Mouse (Mus musculus): ENCODE measurements around the gene Cd19.
A peak's percentile ranks its signal among the peaks of the same experiment; 100 is the strongest.

Gene Cd19

GRCm38 (mm10) chr7:126414725-126415124 is at the start of gene Cd19:
TSS of gene Cd19 (minus strand) at chr7:126414889.
- DNase-seq, result no peak

DNA sequence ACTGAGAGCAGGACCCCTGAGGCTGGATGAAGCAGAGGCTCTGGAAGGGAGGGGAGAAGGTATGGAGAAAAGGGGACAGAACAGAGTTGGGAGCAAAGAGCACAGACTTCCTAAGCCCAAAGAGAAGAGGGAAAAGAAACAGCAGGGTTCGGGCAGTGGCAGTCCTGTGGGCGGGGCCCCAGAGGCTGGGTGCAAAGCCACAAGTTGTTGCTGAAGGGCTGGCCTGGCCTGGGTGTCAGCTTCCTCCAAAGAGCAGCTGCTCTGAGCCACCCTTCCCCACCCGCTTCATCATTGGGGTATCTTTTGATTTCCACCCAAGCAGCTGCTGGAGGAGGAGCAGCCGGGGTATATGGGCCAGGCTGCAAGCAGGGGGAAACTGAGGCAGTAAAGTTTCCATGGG is 49.4 kb upstream of the Cd19 start:
- DNase-seq, result no peak

- no peak for DNase-seq
Observed at GRCm38 (mm10) chr7:126463547-126463946, 48.9 kb upstream of the Cd19 start.

DNA sequence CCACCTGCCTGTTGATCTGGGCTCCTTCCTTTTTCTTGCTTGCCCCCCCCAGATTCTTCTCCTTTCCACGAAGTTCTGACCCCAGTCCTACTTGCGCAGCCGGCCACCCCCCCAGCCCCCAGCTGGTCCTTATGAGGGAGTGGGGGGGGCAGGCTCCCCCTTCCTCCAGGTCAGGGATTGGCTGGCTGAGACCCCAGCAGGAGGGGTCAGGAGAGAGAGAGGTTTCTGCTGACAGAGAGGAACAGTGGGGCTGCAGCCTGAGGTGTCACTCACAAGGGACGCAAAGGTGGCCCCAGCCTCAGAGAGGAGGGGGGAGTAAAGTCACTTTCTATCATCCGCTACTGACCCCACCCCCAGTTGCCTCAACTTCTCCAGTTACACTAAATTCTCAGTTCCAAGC is 48.3 kb upstream of the Cd19 start, which contains the start of gene Atp2a1:
TSS of gene Atp2a1 (minus strand) at position 105 of the 400 bp plus-strand sequence.
- no peak for DNase-seq

DNA sequence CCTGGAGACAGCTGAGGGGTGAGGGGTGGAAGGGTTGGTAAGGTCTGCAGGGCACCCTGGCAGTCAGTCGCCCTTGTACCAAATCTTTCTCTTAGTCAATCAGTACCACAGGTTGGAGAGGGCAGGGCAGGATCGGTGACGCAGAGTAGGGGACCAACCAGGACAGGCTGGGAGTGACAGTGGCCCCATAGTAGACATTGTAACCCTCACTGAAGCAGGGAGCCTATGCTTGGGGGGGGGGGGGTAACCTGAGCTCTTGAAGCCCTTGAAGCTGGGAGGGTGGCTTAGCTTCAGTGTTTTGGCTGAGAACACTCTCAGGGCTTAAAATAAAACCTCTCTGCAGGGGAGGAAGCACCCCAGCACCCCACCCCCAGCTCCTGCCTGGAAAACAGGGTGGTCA is 46.9 kb upstream of the Cd19 start:
- no peak for DNase-seq

DNA sequence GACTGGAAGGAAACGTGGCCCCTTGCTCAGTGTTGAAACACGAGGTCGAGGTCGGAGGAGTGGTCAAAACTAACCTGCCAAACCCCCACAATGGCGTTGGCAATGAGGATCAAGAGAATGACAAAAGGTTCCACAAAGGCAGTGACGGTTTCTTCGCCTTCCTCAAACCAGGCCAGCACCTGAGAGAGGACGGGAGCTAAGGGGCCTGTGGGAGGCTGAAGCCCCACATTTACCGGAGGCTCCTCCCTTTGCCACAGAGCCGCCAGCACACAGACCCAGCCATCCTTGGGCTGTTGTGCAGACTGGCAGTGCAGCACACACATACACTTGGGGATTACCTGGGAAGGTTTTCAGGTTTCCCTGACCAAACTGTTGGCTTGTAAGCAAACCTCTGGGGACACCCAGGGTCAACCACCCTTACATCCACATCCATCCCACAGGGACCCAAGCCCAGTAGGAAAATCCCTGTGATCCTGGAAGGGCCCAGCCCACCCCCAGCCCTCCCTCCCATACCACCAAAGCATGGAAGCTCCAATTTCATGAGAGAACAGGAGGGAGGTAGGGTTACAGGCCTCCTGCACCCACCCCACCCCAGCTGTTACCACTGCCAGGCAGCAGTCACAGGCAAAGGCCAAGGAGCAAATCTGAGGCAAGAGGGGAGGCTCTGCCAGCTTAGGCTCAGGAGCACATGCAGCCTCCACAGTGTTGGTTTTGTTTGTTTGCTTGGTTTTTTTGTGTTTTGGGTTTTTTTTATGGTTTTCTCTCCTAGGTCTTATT is 46.1 kb upstream of the Cd19 start:
- DNase-seq, result no peak

DNA sequence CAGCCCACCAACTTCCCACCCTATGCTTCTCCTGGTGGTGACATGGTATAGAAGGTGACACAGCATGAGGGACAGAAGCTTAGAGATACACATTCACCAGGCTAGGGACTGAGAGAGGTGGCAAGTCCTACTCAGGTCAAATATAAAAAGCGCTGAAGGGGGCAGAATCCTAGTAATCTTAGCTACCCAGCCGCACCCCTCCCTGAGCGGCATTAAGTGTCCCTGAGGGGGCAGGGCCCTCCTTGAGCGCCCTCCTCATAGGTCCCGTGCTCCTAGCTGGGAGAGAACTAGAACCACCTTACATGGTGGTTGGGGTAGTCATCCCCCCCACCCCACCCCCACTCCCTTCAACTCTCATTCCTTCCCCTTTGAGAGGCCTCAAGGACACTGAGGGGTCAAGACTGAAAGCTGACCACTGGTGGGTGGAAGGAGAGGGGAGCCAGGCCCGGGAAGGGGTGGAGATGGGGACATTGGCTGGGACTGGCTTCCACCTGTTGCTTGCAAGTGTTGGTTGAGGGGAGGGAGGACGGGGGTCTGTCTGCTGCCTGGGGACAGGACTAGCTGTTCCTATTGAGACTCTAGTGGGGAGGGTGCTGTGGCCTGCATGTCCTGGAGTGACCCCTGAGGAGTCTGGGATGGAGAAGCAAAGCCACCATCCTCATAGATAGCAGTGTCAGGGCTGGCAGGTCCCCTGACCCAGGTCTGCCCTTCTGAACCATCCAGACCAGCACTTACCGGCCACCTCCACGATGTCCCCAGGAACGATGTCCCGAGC is 44.3 kb upstream of the Cd19 start:
- DNase-seq, result no peak

DNA sequence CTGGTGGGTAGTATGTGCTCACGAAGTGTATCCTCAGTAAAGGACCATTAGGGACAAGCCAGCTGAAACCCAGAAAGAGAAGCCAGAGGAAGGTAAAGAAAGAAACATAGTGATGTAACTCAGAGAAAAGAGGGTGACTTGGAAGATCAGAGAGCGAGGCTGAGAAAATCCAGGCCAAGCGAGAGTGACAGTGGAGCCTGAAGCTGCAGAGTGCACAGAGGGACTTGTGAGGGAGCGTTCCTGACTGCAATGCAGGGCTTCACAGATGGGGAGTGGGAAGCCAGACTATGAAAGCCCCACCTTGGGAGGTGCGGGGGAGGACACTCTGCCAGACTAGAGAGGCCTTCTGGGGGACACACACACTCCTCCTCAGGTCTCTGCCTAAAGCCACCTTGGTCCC is 43.5 kb upstream of the Cd19 start:
- no peak for DNase-seq

DNA sequence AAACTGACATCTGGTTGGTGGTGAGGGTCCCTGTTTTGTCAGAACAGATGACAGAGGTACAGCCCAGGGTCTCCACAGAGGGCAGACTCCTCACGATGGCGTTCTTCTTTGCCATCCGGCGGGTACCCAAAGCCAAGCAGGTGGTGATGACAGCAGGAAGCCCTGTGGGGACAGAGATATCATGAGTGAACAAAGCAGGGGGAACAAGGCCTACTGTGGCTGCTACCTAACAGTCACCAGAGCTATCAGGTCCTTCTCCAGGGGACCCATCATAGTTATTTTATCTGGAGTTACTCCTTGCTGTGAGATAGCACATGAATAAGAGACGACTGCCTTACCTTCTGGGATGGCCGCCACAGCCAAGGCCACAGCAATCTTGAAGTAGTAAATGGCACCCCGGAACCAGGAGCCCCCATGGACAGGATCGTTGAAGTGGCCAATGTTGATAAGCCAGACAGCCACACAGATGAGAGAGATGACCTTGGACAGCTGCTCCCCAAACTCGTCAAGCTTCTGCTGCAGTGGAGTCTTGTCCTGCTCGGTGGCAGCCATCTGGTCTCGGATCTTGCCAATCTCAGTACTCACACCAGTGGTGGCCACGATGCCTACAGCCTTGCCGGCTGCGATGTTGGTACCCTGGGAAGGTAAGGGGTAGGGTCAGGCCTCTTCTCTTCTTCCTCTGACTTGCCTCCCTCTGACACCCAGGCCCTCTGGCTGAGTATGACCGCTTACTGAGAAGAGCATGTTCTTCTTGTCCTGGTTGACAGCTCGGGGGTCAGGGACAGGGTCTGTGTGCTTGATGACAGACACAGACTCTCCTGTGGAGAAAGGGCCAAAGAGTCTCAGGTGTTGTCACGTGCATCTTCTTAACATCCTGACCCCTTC is 41.9 kb upstream of the Cd19 start:
- no peak for DNase-seq

DNA sequence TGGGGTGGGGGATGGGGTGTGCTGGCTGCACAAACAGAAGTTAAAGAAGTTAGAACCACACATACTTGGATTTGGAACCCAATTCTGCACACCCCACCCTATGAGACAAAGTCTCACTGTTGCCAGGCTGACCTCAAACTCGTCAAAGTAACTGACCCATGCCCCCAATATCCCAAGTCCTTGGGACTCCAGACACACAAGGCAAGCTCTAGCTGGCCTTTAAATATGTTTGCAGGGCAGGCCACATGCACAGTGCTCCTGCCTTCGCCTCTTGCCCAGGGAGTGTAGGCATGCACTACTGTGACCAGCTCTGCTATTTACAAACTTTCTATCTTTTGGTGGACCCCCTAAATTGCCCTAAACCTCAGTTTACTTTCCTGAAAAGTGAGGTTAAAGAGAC is 40.6 kb upstream of the Cd19 start:
- no peak for DNase-seq

DNA sequence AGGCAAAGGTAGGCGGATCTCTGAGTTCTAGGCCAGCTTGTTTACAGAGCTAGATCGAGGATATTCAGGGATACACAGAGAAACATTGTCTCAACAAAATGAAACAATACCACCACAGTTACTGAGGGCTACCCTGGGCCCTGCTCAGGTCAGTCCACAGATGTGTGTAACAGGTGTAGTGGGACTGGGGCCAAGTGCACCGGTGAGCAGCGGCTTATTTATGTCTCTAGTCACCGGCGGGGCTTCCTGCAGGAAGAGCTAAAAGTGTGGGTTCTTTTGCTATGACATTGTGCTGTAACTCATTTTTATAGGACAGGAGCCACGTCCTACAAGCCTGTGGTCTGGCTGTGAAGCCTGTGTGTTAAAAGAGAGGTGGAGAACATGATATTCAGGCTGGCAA is 39.2 kb upstream of the Cd19 start:
- no peak for DNase-seq

DNA sequence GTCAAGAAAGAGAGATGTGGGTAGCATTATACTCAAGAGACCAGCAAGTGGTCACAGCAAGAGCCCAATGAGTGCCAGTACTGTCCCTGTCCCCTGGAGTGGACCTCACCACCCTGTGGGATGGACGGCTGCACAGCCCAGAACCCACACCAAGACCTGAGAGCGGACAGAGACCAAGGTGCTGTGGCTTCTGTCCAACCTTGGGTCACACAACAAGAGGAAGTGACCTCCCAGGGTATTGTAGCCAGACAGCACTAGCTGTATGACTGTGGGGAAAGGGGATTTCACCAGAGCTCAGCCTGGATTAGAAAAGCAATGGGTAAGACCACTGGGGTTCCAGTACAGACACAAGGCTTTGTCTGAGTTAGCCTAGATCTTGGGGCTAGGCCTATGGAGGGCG is 37.6 kb upstream of the Cd19 start:
- DNase-seq, result no peak

GRCm38 (mm10) chr7:126450641-126451040 is 36.0 kb upstream of the Cd19 start:
- DNase-seq, result no peak

DNA sequence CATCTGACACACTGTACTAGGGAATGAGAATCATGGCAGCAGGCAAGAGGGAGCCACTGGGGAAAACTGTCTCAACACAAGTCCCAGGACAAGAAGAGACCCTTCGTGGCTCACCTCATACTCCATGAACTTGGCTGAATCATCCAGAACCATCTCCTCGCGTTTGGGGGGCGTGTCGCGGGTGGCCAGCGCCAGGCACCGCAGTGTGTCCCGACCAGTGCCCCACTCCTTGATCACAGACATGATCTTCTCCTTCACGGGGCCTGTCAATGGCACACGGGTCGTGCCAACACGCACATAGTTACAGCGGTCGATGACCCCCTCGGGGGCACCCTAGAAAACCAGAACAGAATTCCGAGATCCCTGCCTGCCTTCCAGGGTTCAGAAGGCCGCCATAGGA is 35.3 kb upstream of the Cd19 start:
- no peak for DNase-seq

- DNase-seq, result no peak
Observed at GRCm38 (mm10) chr7:126448481-126448880, 33.8 kb upstream of the Cd19 start.

DNA sequence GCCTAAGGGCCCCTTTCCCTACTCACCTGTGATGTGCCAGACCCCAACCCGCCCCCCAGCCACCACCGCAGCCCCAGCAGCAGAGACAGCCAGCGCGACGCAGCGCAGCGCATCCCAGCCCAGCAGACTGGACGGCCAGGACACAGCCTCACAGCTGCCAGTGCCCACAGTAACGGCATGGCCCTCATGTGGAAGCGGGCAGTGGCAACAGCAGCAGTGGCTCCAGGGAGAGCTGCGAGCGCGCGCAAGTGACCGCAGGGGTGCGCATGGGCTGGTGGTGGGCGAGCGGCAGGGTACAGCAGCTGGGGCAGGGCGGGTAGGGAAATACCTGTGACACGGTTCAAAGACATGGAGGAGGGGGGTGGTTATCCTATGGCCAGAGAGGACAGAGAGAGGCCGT is 31.5 kb upstream of the Cd19 start:
- DNase-seq, result no peak

DNA sequence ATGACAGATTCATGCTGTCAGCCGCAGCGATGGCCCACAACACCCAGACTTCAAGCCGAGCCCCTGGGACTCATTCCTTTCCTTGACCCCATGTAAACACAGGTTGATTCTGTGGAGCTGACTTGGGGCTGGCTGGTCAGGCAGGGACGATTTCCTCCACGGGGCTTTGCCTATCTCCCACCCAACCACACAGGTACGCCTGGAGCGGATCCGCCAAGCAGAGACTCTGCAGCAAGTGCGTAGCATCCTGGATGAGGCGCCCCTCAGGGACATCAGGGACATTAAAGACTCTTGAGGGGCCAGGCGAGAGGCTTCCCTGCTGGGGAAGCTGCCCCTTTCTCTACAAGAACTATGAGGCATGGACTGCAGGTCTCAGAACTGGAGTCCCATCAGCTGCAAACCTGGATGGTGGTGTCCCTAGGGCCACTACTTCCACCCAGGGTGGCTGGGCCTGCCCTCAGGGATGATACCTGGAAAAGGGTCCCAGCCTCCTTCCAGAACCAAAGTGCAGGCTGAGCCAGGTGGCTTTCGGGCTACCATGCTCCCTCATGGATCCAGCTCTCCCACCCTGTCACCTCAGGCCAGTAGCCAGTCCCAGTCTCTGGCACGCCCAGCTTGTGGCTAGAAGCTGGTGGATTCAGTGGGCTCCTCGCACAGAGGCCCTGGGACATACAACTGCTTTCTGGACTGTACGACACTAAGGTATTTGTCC is 30.6 kb upstream of the Cd19 start:
- no peak for DNase-seq

- DNase-seq, result no peak
Observed at GRCm38 (mm10) chr7:126444536-126444935, 29.8 kb upstream of the Cd19 start.

GRCm38 (mm10) chr7:126443997-126444396 is 29.3 kb upstream of the Cd19 start:
- DNase-seq, result no peak

- DNase-seq, result no peak
Observed at GRCm38 (mm10) chr7:126440134-126440533, 25.4 kb upstream of the Cd19 start.

GRCm38 (mm10) chr7:126436851-126437250 is 22.2 kb upstream of the Cd19 start:
- DNase-seq, result peak; percentile 18

GRCm38 (mm10) chr7:126435801-126436200 is 21.1 kb upstream of the Cd19 start:
- no peak for DNase-seq

- DNase-seq, result no peak
Observed at GRCm38 (mm10) chr7:126434726-126435125, 20.0 kb upstream of the Cd19 start.
